Mouse (Mus musculus) ovary, adult 10 weeks (tissue): Measurements from ENCODE around the gene Car11. TPM values are rescaled to one million over a fixed set of nuclear protein-coding genes. Genes with fewer than 3 reads are reported as not detected.

Experiments used
- polyA plus RNA-seq: library from polyadenylated mRNA; stranded (reverse); fragments of 350-450 nt; fragmentation: Illumina TruSeq; extraction: RNeasy Lipid Tissue Mini Kit (QIAGEN cat#74804); gene quantifications from one replicate; pipeline ENCODE4 v1.2.3, GENCODE M21; 2014

Gene Car11
- polyA plus RNA-seq: not detected

GRCm38 (mm10) chr7:45699523-45700141 lies at the start of gene Car11:
Gene Car11, plus strand, starts transcription at chr7:45699843.

GRCm38 (mm10) chr7:45666161-45666560 lies 33.5 kb upstream of the Car11 start, which contains the start of gene Fut2:
Gene Fut2, minus strand, starts transcription at chr7:45666394.

GRCm38 (mm10) chr7:45683396-45684050 lies 16.1 kb upstream of the Car11 start, which contains the start of gene Ntn5:
Gene Ntn5, plus strand, starts transcription at chr7:45684022.

GRCm38 (mm10) chr7:45693921-45694591 lies 5.6 kb upstream of the Car11 start, which contains the start of gene Sec1:
Gene Sec1, minus strand, starts transcription at chr7:45694402.

GRCm38 (mm10) chr7:45704730-45705442 lies 5.2 kb downstream of the Car11 start, which contains the start of gene Dbp:
Gene Dbp, plus strand, starts transcription at chr7:45705088.

GRCm38 (mm10) chr7:45715090-45715708 lies 15.6 kb downstream of the Car11 start, which contains the start of gene Rpl18:
Gene Rpl18, plus strand, starts transcription at chr7:45715457.

DNA sequence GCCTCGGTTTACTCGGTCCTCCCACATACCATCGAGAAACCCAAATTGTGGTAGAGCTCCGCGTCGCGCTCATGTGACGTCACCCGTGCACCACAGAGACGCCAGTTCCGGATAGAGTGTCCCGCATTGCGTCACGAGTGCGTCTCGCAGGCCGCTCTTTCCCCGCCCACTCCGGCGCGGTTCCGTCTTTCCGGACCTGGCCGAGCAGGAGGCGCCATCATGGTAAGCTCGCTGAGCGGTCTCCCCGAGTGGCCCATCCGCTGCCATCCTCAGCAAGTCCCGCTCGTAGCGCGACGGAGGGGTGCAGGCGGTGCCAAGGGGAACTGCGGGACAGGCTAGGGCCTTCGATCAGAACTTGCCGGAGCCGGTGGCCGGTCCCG lies 18.3 kb downstream of the Car11 start, which contains the start of gene Sphk2:
Gene Sphk2 (minus strand): TSS at position 85 of the 380 bp plus-strand sequence.

DNA sequence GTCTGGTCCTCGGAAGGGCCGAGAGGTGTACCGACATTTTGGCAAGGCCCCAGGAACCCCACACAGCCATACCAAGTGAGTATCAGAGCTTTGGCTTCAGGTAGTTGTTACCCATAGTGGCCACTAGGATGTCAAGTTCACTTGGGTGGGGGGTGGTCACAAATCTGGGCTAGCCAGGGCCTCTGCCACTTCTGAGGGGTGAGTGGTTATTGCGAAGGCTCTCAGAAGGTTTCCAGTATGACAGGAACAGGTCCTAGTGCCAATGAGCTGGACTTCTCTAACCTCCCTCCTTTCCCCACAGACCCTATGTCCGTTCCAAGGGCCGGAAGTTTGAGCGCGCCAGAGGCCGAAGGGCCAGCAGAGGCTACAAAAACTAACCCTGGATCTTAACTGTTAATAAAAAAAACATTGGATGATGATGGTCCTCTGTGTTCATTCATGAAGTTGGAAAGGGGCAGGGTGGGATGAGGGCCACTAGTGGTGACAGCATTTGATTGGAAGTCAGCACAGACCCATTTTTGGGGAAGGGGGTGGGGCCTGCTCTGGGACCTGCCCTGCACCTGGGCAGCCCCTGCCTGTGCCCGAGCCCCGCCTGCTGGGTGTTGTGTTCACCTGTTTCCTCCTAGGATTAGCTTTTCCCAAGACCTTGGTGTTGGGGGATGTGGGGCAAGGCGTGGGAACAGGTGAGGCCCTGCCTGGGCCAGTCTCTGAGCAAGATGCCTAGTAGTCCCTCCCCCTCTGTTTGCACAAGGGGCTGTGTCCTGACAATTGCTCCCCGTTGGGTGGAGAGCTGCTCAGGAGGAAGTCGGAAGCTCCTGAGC lies 21.0 kb downstream of the Car11 start, which contains the start of gene Fam83e:
Gene Fam83e (plus strand): TSS at position 800 of the 821 bp plus-strand sequence.

DNA sequence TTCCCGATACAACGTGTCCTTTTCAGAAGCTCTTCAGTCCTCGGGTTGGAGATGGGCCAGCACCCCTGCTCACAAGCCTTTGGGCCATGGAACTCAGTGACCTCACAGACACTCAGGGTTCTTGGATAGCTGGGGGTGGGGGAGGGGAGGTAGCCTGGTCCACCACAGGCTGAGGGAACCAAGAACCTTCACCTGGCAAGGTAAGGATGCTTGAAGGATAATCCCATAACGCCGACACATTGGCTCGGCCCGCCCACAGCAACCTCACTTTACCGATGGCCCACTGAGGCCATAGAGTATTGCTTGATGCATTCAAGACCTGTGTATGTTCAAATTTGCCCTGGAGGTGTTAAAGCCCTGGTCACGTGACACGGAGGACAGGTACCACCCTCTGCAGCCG lies 26.1 kb downstream of the Car11 start, which contains the start of gene Spaca4:
Gene Spaca4 (minus strand): TSS at position 101 of the 400 bp plus-strand sequence.

Other genes starting within 250 kb of the Car11 start
- 0.88 TPM for gene Ftl1, start 240.0 kb upstream of the Car11 start, polyA plus RNA-seq
- 1.9 TPM for gene Bax, start 232.9 kb upstream of the Car11 start, polyA plus RNA-seq
- gene Tulp2, start 218.0 kb upstream of the Car11 start, polyA plus RNA-seq: 2.3 TPM
- not detected for gene Gm45808, start 213.0 kb upstream of the Car11 start, polyA plus RNA-seq
- 28.5 TPM for gene Dhdh, start 211.0 kb upstream of the Car11 start, polyA plus RNA-seq
- gene Nucb1, start 189.4 kb upstream of the Car11 start, polyA plus RNA-seq: 55.5 TPM
- gene Ppp1r15a, start 173.6 kb upstream of the Car11 start, polyA plus RNA-seq: 2.3 TPM
- 0.43 TPM for gene Plekha4, start 173.5 kb upstream of the Car11 start, polyA plus RNA-seq
- gene Hsd17b14, start 144.9 kb upstream of the Car11 start, polyA plus RNA-seq: not detected
- 2.1 TPM for gene Bcat2, start 129.7 kb upstream of the Car11 start, polyA plus RNA-seq
- not detected for gene Fgf21, start 84.4 kb upstream of the Car11 start, polyA plus RNA-seq
- gene Fut1, start 82.6 kb upstream of the Car11 start, polyA plus RNA-seq: not detected
- gene Izumo1, start 78.0 kb upstream of the Car11 start, polyA plus RNA-seq: not detected
- not detected for gene Rasip1, start 72.4 kb upstream of the Car11 start, polyA plus RNA-seq
- 0.51 TPM for gene Mamstr, start 59.9 kb upstream of the Car11 start, polyA plus RNA-seq
- 0.94 TPM for gene Fut2, start 33.4 kb upstream of the Car11 start, polyA plus RNA-seq
- gene Ntn5, start 15.8 kb upstream of the Car11 start, polyA plus RNA-seq: not detected
- not detected for gene Sec1, start 5.4 kb upstream of the Car11 start, polyA plus RNA-seq
- gene Dbp, start 5.2 kb downstream of the Car11 start, polyA plus RNA-seq: 10.6 TPM
- 1.6 TPM for gene Rpl18, start 15.6 kb downstream of the Car11 start, polyA plus RNA-seq
- 0.40 TPM for gene Sphk2, start 18.2 kb downstream of the Car11 start, polyA plus RNA-seq
- not detected for gene Fam83e, start 21.4 kb downstream of the Car11 start, polyA plus RNA-seq
- gene Spaca4, start 26.0 kb downstream of the Car11 start, polyA plus RNA-seq: not detected
- not detected for gene Lmtk3, start 83.9 kb downstream of the Car11 start, polyA plus RNA-seq
- gene Sult2b1, start 84.8 kb downstream of the Car11 start, polyA plus RNA-seq: not detected
- 14.9 TPM for gene Cyth2, start 114.7 kb downstream of the Car11 start, polyA plus RNA-seq
- gene Kcnj14, start 124.9 kb downstream of the Car11 start, polyA plus RNA-seq: not detected
- 0.86 TPM for gene Grwd1, start 131.1 kb downstream of the Car11 start, polyA plus RNA-seq
- 81.7 TPM for gene Kdelr1, start 172.9 kb downstream of the Car11 start, polyA plus RNA-seq
- gene Grin2d, start 178.5 kb downstream of the Car11 start, polyA plus RNA-seq: not detected
- not detected for gene Syngr4, start 196.9 kb downstream of the Car11 start, polyA plus RNA-seq
- 0.46 TPM for gene Tmem143, start 197.1 kb downstream of the Car11 start, polyA plus RNA-seq
- gene Emp3, start 221.6 kb downstream of the Car11 start, polyA plus RNA-seq: 2.5 TPM
- 1.1 TPM for gene Ccdc114, start 224.2 kb downstream of the Car11 start, polyA plus RNA-seq